Mouse (Mus musculus): ENCODE results near the gene Asrgl1.

GRCm38 (mm10) chr19:9135512-9136331, at the start of gene Asrgl1:
- no peak for TF ChIP-seq CTCF (IDR thresholded peaks at IDR 0.05; ENCODE audit: low read depth)
- TF ChIP-seq EP300 (IDR thresholded peaks at IDR 0.05; ENCODE audit: low read depth) = no peak

Data from heart, postnatal 0 days (tissue).